Mouse (Mus musculus) megakaryocyte, embryonic 14.5 days (primary cell): ENCODE measurements around the gene Gnb1.

Source experiments
- FLI1 ChIP-seq: IDR thresholded peaks from 2 replicates; pipeline ENCODE4 v1.6.1; 2012; ENCODE audit warnings: low read length, inconsistent platforms, mixed read lengths
- GATA1 ChIP-seq: IDR thresholded peaks from 3 replicates; pipeline ENCODE4 v1.6.1; 2012; ENCODE audit warnings: mixed read lengths, low read length, inconsistent platforms, borderline replicate concordance

DNA sequence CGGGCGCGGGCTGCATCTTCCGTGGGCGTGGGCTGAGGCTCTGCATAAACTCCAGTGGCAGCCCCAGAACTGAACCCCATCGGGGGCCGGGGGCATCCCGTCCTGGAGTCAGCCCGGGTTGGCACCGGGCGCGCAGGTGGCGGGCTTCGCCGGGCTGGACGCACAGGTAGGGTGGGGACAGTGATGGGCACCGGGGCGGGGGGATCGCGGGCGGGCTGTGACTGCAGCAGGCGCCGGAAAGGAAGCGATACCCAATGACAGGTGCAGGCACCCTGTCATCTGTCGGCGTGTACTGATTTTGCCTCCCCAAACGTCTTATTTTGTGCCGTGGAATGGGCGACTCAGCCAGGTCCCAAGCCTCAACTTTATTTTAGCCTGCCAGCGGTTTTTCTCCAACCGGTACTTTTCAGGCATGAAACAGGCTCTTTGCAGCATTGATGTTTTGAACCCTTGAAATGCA lies 110.9 kb downstream of the Gnb1 start:
- TF ChIP-seq GATA1 (no peak), FLI1 (no peak)
